Mouse (Mus musculus): ENCODE results near the gene Daam1.

Daam1 gene

GRCm38 (mm10) chr12:71997364-71997763 is 166.5 kb downstream of the Daam1 start:
- no peak for DNase-seq (ENCODE audit: low spot score)

- no peak for DNase-seq (ENCODE audit: low spot score)
These were observed 167.8 kb downstream of the Daam1 start for GRCm38 (mm10) chr12:71998653-71999052.

GRCm38 (mm10) chr12:71999671-72000070 is 168.8 kb downstream of the Daam1 start:
- no peak for DNase-seq (ENCODE audit: low spot score)

- no peak for DNase-seq (ENCODE audit: low spot score)
These were observed 170.9 kb downstream of the Daam1 start for GRCm38 (mm10) chr12:72001811-72002210.

- DNase-seq (ENCODE audit: low spot score) = no peak
These were observed 174.4 kb downstream of the Daam1 start for GRCm38 (mm10) chr12:72005307-72005706.

- DNase-seq (ENCODE audit: low spot score) = no peak
These were observed 176.8 kb downstream of the Daam1 start for GRCm38 (mm10) chr12:72007656-72008055.

GRCm38 (mm10) chr12:72009051-72009902 is 178.4 kb downstream of the Daam1 start:
- no peak for DNase-seq (ENCODE audit: low spot score)

GRCm38 (mm10) chr12:72011404-72011803 is 180.5 kb downstream of the Daam1 start:
- no peak for DNase-seq (ENCODE audit: low spot score)

GRCm38 (mm10) chr12:72012126-72012525 is 181.2 kb downstream of the Daam1 start:
- DNase-seq (ENCODE audit: low spot score) = no peak

GRCm38 (mm10) chr12:72013711-72014354 is 183.0 kb downstream of the Daam1 start:
- no peak for DNase-seq (ENCODE audit: low spot score)

GRCm38 (mm10) chr12:72014355-72014776 is 183.5 kb downstream of the Daam1 start:
- DNase-seq (ENCODE audit: low spot score) = no peak

- no peak for DNase-seq (ENCODE audit: low spot score)
These were observed 184.4 kb downstream of the Daam1 start for GRCm38 (mm10) chr12:72015296-72015695.

GRCm38 (mm10) chr12:72020285-72020684 is 189.4 kb downstream of the Daam1 start:
- DNase-seq (ENCODE audit: low spot score) = peak; percentile 86

GRCm38 (mm10) chr12:72021543-72021942 is 190.7 kb downstream of the Daam1 start:
- no peak for DNase-seq (ENCODE audit: low spot score)

GRCm38 (mm10) chr12:72022790-72023189 is 191.9 kb downstream of the Daam1 start:
- DNase-seq (ENCODE audit: low spot score) = no peak

GRCm38 (mm10) chr12:72023572-72023971 is 192.7 kb downstream of the Daam1 start:
- no peak for DNase-seq (ENCODE audit: low spot score)

- peak; percentile 16 for DNase-seq (ENCODE audit: low spot score)
These were observed 194.5 kb downstream of the Daam1 start for GRCm38 (mm10) chr12:72025275-72025795.

GRCm38 (mm10) chr12:72031171-72031570 is 200.3 kb downstream of the Daam1 start:
- no peak for DNase-seq (ENCODE audit: low spot score)

- no peak for DNase-seq (ENCODE audit: low spot score)
These were observed 200.9 kb downstream of the Daam1 start for GRCm38 (mm10) chr12:72031794-72032193.

GRCm38 (mm10) chr12:72036097-72036661 is 205.3 kb downstream of the Daam1 start:
- no peak for DNase-seq (ENCODE audit: low spot score)

GRCm38 (mm10) chr12:72037049-72037448 is 206.2 kb downstream of the Daam1 start:
- no peak for DNase-seq (ENCODE audit: low spot score)

- no peak for DNase-seq (ENCODE audit: low spot score)
These were observed 208.0 kb downstream of the Daam1 start for GRCm38 (mm10) chr12:72038866-72039265.

- DNase-seq (ENCODE audit: low spot score) = peak; percentile 42
These were observed 208.6 kb downstream of the Daam1 start for GRCm38 (mm10) chr12:72039501-72039900.
